Mouse (Mus musculus): ENCODE measurements around the gene Myo1c.

DNA sequence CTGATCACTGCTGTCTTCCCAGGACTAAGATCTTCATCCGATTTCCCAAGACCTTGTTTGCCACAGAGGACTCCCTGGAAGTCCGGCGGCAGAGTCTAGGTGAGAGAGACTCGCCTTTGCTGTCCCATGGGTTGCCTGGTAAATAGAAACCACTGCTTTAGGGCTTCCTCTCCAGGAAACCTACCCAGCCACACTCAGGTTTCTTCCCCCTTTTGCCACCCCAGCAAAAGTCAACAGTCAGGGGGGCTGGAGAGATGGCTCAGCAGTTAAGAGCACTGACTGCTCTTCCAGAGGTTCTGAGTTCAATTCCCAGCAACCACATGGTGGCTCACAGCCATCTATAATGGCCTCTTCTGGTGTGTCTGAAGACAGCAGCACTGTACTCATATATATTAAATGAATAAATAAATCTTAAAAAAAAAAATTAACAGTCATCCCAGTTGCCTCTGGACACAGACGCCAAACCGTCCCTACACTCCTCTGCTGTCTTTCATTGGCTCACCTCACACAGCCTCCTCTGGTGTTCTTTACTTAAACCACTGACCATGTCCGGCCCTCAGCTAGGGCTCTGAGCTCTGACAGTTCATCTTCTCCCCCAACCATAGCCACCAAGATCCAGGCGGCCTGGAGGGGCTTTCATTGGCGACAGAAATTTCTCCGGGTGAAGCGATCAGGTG lies 19.0 kb downstream of the Myo1c start:
- no peak for TF ChIP-seq CTCF (IDR thresholded peaks at IDR 0.05; ENCODE audit: extremely low read depth, insufficient read depth, insufficient read length, insufficient replicate concordance)
- no peak for TF ChIP-seq POLR2A (IDR thresholded peaks at IDR 0.05; ENCODE audit: low read depth, low read length)

Data from spleen, adult 2 months (tissue).